Mouse (Mus musculus): ENCODE results near the gene Sh3gl2.

The Sh3gl2 gene

DNA sequence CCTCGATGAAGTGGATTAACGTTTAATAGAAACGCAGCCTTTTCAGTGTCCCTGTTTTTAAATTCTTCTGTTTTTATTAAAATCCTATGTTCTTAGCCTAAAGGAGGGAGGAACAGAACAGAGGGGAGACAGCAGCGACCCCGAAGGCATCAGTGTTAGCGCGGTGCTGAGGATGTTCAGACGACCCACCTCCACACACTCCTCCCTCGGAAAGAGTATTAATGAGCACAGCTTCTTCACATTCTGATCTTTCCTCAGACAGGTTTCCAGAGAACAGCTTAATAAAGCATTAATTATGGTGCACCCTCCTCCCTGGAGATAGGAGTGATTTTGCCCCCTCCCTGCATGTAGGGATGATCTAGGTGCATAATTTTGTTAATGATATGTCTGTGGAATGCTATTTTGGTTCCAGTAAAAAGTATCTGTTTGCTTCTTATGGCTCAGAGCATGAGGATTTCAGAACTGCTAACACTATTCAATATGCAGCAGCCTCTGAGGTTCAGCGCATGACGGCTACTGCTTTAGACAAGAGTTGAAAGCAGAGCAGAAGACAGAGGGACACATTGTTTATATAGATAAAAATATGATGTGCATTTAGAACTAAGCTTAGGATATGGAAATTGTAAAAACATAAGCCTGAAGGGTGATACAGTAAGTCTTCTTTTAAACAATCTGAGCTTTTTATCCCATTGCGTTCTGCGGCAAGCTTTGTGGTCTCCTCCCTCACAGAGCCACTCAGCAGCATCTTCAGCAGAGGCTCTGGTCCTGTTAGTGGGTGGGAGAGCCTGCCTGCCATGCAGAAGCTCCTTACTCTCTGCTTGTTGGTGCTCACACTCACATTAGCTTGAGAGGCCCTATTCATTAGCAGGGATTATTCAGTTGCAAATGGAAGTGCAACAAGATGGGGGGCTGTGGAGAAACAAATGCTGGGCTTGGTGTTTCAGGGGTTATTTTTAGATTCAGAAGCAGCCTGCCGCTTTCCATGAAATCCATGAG is 27.8 kb downstream of the Sh3gl2 start:
- no peak for DNase-seq

DNA sequence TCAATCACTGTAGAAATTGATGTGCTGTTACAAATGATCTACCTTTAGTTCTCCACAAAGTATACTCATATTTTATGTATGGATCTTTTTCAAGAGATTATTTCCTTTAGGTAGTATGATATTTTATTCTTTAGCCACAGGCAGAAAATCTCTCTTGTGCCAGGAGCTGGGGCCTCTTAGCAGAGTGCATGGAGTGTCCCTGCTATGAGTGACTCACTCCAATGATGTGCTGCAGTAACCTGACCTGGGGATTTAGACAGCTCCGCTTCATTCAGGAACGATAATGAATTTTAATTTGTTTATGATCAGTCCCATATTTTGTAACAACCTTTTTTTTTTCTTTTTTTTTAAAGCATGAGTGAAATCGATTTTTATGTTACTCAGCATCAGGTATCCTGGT is 36.7 kb downstream of the Sh3gl2 start:
- DNase-seq = no peak

DNA sequence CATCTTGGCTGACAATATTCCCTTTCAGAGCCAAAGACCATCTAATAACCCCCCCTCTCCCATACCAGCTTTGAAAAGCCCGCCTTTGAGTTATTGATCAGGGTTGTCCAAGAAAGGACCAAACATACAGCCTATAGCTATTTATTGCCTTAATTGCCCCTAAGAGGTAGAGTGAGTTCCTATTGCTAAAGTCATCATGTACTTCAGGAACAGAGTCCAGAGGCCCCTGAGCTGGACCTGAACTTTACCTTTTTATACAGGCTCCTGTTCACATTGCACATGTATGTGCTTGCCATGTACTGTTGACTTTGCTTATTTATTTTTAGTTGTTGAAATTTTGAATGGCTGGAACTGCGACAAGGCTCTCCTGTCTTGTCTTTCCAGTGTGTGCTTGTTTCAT is 37.6 kb downstream of the Sh3gl2 start:
- DNase-seq = no peak

DNA sequence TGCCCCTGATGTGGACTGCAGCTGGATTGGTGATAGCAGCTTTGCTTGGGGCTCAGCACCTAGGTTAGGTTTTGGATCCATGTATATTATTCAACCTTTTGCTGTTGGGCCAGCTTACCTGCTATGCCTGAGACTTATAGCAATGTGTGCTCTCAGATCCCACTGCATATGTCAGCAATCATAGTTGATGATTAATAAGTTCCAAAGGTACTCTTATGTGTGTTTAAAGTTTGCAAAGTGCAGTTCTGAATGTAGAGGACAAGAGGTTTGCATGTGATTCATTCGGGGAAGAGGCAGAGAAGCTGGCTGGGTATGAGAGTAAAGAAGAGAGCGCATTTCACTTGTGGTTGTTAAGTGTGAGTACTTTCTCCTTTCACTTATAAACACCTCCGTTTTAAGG is 43.7 kb downstream of the Sh3gl2 start:
- no peak for DNase-seq

DNA sequence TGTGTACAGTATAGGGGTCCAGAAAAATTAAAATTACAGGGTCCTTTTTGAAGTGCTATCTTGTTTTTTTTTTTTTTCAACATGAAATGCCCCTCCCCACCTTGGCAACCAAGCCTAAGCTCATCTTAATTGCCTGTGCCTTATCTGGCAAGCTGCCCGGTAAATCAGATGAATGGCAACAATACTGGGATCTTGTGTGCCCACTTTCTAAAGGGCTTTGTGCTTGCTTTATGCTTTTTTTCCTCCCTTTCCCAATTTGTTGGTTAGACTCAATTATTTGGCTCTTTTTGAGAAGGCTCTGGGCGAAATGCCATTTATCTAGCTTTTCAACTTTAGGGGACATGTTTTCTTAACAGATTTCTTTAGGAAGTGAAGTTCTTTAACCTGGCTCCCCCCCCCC is 45.3 kb downstream of the Sh3gl2 start:
- DNase-seq = no peak

DNA sequence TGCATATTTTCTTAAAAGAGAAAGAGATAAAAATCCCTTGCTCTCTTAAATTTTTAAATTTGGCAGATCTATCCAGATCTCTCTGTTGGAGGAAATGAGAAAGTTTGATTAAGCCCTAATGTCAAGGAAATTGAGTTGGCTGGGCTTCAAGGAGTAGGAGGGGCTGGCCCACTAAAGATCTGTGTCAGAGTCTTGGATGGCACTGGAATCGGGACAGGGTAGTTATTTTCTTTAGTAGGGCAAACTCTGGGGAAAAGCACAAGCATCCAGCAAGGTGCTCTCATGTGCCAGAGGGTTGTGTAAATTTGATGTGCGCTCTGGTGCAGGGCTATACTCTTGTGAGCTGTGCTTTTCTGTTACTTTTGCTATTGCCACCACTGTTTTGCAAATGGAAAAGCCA is 45.9 kb downstream of the Sh3gl2 start:
- no peak for DNase-seq

DNA sequence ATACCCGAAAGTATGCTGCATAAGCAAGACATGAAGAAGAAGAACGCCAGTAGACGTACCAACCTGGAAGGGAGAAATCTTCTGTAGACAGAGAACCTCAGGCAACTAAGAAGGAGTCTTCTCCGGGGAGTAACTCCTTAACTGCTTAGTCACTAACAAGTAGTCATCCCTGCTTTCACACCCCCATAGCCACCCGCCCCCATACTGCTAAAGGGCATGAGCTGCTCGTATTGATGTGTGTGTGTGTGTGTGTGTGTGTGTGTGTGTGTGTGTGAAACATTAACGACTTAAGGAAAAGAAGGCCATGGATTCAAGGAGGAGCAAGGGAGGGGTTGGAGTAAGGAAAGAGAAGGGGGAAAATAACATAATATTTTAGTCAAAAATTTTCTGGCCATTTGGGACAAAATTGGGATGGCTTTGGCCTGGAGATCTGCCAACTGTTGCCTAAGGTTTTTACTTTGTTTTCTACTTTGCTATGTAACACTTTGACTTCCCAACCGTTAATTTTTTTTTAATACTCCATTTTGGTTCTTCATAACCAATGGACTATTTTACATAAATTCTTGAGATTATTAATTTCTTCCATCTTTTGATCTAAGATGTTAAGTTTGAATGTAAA is 51.0 kb downstream of the Sh3gl2 start:
- no peak for DNase-seq

DNA sequence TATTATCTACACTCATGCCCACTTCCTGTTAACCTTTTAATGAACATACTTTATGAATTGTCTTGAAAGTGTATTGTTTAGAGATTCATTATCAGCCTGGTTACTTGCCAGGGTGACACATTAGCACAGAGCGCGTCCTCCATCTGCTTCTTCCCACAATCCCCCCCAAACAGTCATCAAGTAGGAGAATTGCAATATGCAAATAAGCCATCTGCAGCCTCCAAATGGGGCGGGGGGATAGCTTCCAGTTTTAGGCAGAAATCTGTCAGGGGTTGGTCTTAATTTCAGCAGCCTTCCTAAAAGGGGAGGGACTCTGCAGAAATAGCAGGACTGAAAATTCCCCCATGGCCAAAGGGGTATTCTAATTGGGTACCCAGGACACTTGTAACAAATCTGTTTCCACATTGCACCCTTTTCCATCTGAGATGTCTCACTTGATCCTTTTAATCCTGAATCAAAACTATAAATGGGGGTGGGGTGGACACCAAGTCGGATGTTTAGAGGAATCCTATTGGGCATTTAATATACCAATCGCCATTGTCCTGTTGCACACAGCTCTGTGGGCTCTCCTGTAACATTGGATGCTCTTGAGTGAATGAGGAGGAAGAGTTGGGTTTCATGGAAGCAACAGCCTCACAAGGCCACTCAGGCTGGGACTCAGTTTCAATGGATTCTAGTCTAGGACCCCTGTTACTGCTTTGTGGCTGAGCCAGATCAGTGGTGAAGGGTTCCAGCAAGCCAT is 51.7 kb downstream of the Sh3gl2 start:
- no peak for DNase-seq

DNA sequence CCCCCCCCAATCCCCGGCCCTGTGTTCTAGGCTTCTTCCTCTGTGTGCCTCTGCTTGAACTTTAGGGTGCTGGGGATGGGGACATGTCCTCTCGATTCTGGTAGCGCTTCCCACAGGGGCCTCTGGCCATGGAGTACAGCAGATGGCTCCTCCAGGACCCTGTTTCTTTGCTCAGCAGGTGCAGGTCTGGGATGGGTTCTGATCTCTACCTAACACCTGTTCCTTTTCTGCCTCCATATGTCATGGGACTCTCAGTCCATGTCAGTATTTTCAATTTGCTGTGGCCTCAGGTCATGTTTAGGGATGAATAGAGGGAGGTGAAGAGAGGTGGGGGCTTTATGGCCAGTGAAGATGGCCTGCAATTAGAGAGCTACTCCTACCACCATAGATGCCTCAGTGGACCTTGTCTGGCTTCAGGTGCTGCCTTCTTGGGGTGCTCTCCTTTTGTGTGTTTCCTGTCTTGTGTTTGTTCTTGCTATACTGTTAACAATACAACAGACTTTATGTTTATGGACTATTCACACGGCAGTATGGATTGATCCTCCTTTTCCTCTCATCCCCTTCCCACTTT is 52.9 kb downstream of the Sh3gl2 start:
- no peak for DNase-seq

DNA sequence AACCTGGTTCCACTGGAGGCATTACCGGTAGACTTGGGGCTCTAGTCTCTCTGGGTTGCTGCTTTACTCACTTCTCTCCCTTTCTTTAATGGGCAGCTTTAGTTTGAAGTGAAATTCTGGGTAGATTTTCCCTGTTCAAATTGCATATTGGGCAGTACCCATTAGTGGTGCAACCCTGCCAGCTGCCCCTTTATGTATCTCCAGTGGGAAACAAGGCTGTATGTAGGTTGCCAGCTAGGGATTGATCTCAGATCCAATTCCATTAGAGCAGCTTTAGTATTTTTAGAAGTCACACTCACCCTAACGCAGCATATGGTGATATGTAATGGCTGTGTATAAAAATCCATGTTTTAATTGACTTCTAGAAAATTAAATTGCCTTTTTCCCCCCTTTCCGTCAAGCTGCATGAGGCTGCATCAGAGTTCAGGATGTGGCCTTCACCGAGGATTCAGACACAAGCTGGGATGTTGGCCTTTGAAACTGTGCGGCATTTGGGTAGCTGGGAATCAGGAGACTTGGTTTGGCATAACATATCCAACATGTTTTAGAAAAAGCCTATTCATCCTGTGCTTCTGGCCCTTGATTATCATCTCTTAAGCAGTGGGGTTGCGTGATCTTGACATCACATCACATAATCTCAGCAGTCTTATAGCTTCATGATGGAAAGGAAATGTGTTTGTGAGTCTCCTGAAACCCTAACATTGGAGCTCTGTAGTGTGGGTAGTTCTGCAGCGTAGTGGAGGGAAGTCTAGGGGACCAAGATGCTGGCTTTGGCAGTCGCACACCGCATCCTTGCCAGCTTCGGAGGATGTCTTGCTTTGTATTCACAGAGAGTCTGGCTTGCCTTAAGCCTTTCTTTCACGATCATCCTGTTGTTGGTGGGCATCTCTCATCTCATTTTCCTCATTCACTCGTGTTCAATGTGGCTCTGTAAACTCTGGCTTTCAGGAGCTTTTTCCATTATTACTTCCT is 56.0 kb downstream of the Sh3gl2 start:
- DNase-seq = no peak

DNA sequence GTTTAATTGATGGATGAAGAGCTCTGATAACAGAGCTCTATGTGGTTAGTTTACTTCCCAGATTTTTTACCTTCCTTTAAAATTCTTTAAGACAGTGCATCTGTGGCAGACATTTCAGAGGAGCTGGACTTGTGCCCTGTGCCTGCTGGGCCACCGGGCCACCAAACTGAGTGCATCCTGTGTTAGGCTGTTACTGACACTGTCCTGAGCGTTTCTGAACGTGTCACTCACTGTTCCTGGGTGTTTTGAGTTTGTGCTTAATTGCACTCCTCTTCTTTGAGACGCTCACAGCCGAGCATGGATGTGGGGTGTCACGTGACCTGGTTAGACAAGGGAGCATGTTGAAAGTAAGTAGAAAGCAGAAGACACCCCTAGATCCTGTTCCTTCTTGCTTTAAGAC is 57.2 kb downstream of the Sh3gl2 start:
- no peak for DNase-seq

DNA sequence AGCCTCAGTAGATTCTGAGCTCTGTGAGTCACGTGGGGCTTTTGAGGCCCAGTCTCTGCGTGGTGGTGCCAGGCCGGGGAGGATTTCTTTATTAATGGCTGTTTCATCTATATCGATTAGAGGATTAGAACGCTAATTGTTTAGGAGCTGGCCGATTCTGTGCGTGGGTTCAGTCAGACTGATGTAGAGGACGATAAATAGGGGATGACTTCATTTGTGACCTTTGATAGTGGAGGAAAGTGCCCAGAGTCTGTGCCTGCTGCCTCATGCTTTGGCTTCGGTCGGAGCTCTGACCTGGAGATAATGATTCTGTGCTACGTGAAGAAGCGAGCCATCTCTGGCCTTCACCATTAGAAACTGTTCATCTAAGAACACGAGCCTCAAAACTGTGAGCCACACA is 57.7 kb downstream of the Sh3gl2 start:
- DNase-seq = no peak

DNA sequence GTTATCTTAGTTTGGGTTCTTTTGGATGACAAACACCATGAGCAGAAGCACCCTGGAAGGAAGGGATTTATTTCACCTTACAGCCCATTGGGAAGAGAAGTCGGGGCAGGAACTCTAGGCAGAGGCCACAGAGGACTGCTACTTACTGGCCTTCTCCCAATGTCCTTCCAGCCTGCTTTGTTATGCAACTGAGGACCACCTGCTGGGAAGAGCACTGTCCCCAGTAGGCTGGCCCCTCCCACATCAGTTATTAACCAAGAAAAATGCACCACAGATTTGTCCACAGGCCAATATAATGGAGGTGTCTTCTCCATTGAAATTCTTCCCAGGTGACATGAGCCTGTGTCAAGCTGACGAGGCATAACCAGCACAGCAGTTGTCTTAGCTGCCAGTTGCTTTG is 62.5 kb downstream of the Sh3gl2 start:
- no peak for DNase-seq

DNA sequence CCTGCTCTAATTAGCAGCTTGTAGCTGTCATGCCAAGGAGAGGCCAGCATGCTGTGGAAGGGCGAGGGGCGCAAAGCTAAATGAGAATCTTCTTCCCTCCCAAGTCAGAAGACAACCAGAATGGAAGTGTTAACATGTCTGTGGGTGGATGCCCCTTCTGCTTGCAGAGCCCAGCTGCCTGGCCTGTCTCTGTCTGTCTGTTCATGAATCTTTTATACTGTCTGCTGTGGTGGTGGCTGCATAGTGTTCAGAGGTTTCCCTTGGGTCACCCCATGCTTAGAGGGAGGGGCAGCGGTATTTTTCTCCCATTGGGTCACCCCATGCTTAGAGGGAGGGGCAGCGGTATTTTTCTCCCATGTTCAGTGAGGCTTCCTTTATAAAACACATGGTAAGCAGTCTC is 68.0 kb downstream of the Sh3gl2 start:
- DNase-seq = no peak

DNA sequence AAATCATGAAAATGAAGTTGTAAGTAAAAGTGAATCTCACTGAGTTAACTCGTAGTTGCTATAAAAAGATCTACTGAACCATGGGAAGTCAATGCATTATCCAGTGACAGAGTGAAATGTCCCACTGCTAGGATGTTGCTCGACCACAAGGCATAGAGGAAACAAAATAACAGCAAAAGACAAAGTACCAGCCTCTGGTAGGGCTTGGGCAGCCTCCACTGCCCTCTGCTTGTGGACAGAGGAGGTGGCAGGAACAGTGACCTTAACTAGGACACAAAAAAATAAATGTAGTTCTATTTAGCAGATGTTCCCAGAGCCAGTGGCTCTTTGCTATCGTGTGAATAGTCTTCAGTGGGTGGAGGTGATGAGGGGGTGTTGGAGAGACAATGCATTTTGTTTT is 68.5 kb downstream of the Sh3gl2 start:
- no peak for DNase-seq

DNA sequence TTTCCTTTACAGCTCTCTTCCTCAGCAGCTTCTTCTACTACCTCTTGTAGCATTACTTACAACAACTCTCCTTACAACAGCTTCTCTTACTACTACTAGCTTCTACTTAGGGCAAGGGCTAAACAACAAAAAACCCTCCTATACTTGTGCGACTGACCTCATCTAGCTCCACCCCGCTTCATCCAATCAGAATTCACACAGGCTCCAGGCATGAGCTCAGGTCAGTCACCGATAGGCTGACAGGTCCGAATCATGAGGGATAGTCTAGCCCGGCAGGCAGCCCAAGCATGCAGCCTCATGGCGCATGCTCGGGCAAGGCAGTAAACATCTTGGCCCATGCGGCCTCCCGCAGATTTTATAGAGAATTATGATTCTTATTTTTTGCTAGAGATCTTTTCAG is 78.2 kb downstream of the Sh3gl2 start:
- DNase-seq = no peak

DNA sequence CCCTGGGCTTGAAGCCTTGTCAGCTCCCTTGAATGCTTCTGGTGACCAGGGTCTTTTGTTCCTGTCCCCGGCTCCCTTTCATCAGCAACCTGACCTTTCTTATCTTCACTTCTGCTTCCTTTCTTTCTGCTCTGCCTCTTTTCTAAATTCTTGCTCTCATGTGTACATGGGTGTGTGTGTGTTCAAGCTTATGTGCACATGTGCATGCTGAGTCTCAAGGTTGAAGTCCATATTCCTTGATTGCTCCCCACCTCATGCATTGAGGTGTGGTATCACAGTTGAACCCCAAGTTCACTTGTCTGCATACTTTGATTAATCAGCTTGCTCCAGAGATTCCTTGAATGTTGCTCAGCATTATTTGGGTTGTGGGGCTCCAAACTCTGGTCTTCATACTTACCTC is 85.1 kb downstream of the Sh3gl2 start:
- DNase-seq = no peak

DNA sequence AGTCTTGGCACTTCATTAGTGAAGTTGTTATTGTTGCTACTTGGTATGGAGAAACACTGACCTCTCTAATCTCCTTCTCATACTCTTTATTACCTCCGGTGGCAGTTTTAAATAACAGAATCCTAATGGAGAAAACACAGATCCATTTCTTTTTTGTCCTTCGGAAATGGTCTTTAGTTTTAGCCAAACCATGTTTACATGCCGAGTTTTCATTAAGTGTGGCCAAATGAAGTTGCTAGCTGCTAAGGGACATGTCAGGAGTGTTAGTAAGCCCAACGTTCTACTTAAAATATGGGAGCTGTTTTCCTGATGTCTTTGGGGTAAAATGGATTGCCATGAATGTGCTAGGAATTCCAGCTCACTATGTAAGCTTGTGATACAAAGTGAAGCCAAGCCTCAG is 86.4 kb downstream of the Sh3gl2 start:
- DNase-seq = no peak

DNA sequence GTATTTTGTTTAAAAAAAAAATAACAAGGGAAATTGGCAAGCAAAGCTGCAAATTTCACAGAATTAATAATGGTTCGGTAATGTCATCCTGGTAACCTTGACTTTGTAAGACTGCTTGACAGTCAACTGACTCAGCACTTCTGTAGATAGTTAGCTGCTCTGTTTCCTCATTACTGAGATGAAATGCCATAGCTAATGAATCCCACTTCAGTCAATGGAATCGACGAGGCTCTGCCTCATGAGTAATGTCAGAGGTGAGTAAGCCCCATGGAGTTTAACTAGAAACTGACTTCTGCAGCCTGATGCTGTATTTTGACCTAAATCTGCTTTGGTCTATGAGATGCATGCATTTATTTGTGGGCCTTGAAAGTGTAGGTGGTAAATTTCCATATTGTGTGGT is 88.4 kb downstream of the Sh3gl2 start:
- DNase-seq = no peak

DNA sequence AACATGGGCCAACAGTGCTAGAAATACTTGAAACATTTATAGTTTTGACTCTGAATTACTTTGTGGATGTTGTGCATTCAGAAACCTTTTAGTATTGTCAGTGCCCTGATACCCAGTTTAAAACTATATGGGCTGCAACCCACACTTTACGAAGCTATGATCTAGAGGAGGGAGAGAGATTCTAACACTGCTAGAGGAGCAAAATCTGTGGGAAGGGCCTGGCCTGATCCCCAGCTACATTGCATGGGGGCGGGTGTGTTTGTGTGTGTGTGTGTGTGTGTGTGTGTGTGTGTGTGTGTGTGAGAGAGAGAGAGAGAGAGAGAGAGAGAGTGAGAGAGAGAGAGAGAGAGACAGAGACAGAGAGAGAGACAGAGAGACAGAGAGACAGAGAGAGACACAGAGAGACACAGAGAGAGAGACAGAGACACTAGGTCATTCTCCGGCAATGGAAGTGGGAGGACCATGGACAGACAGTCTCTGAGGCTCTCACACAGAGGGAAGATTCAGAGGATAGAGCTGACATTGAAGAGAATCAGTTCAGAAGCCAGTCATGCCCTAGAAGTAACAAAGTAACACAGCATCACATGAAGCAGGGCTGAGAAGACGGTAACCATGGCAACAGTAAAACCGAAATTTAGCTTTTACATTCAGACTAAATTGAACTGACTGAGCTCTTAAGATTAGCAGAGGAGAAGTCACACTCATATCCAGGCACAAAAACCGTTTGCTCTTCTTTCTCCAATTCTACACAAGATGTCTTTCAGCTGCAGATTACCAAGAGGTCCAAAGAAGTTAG is 95.9 kb downstream of the Sh3gl2 start:
- no peak for DNase-seq

DNA sequence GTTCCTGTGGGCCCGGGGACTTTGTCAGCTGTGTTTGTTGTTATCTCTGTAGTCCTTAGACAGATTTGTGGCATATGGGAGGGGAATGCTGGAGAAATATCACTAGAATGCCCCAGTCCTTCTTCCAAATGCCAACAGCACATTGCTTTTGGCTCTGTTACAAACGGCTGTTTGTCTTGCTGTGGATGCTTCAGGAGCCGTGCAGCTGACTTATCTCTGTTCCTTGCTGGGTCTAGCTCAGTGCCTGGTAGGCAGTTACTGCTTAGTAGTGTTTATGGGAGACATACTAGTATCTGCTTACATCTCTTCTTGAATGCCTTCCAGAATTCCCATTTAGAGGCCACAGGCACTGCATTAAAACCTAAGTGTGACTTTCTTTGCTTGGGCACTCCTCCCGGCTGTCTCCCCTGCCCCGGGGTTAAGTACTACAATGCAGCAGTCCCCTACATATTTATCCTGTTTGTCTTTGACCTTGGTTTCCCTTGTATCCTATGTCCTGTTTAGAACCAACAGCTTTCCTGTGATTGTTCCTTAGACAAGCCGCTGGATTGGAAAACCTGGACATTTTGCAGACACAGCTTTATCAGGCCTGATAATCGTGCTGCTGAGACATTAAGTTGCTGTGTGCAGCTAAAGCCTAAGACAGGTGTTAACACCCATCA is 101.1 kb downstream of the Sh3gl2 start:
- DNase-seq = peak; percentile 50
